8 mouse cellular contexts compared by ENCODE assay signal in genomic region chr9:70847627-70848051, GRCm38 (mm10).
A peak's percentile ranks its signal among the peaks of the same experiment; 100 is the strongest.
DNase-seq lines count a peak whose midpoint lies in the region; ATAC-seq and TF ChIP-seq lines count a peak whose summit lies in the region.

No protein-coding gene starts in this region.

- TF ChIP-seq CTCF in CH12.LX (conservative IDR thresholded peaks at IDR 0.05 in 1 of 2, IDR thresholded peaks at IDR 0.05 in 1 of 2; ENCODE audit: low read depth in 2 of 2, low read length in 2 of 2): no peak
- no peak for TF ChIP-seq CTCF in midbrain, postnatal 0 days (IDR thresholded peaks at IDR 0.05)

- peak; percentile 25 to 46 for DNase-seq in cerebellum, postnatal 10 days
- no peak for DNase-seq in cerebellum, adult 11-12 months
- DNase-seq in CH12.LX (ENCODE audit: extremely low read depth): no peak
- DNase-seq in midbrain, postnatal 0 days (ENCODE audit: low spot score): no peak
- no peak for DNase-seq in cerebellum, postnatal 36 days

- peaks cover 5 to 12% of the 10 kb centered on the region in 2 experiments; a peak in 3 of 4 replicates for H3K4me1 ChIP-seq in CH12.LX (ENCODE audit: control insufficient read depth in 1 of 2, insufficient read depth in 2 of 2)
- peaks cover 8% of the 10 kb centered on the region for H3K4me1 ChIP-seq in limb, embryonic 13.5 days
- H3K4me1 ChIP-seq in midbrain, postnatal 0 days (ENCODE audit: insufficient read depth, low read length): no peaks in the 10 kb centered on the region

- in situ Hi-C loops in CH12.LX (cut with MboI; ENCODE audit: low pct_ligation_motif_present, low pct_unique_long_range_greater_than_20kb, low sequenced_read_pairs): no loop called here

- H3K9ac ChIP-seq in CH12.LX (ENCODE audit: insufficient read depth, low read depth): peak overlapping the region; percentile 20
- H3K9ac ChIP-seq in limb, embryonic 13.5 days: no peak overlapping the region
- H3K9ac ChIP-seq in midbrain, postnatal 0 days (replicated peaks; ENCODE audit: low read length, poor library complexity, severe bottlenecking): no peak overlapping the region

- H3K4me3 ChIP-seq in CH12.LX (replicated peaks in 1 of 3; ENCODE audit: low read depth in 2 of 3, low read length in 2 of 3, poor library complexity in 1 of 3): no peak overlapping the region
- H3K4me3 ChIP-seq in limb, embryonic 13.5 days: no peak overlapping the region; the same call in 1 of the 2 replicates
- no peak overlapping the region for H3K4me3 ChIP-seq in midbrain, postnatal 0 days (ENCODE audit: low read depth, low read length)

- no peak for TF ChIP-seq POLR2A in CH12.LX (IDR thresholded peaks at IDR 0.05; ENCODE audit: low read depth, low read length)

- H3K27ac ChIP-seq in CH12.LX (ENCODE audit: insufficient read depth, low read depth): no peak overlapping the region
- H3K27ac ChIP-seq in limb, embryonic 13.5 days: peak overlapping the region; percentile 28; the same call in 1 of the 2 replicates
- H3K27ac ChIP-seq in midbrain, postnatal 0 days (ENCODE audit: low read depth, low read length): 0 out of 2 replicates have a peak overlapping the region, but pooled peaks have one; percentile 12

- no peak for TF ChIP-seq EP300 in CH12.LX (IDR thresholded peaks at IDR 0.05; ENCODE audit: low read length)

- H3K79me2 ChIP-seq in CH12.LX (replicated peaks; ENCODE audit: control insufficient read depth, extremely low read depth, insufficient read depth, poor library complexity, severe bottlenecking): no peaks in the 10 kb centered on the region

- no peaks in the 10 kb centered on the region for H3K27me3 ChIP-seq in CH12.LX (replicated peaks)
- no peaks in the 10 kb centered on the region for H3K27me3 ChIP-seq in limb, embryonic 13.5 days
- H3K27me3 ChIP-seq in midbrain, postnatal 0 days (ENCODE audit: insufficient read depth, low read length): no peaks in the 10 kb centered on the region

- WGBS in limb, embryonic 13.5 days: 28% methylated on average over 8 of the region's 8 CpGs
- WGBS in midbrain, postnatal 0 days: 49% methylated on average over 8 of the region's 8 CpGs

- H3K9me3 ChIP-seq in CH12.LX (replicated peaks; ENCODE audit: low read length): peaks cover 4% of the 10 kb centered on the region
- no peaks in the 10 kb centered on the region for H3K9me3 ChIP-seq in limb, embryonic 13.5 days
- H3K9me3 ChIP-seq in midbrain, postnatal 0 days (ENCODE audit: low read length): no peaks in the 10 kb centered on the region

- peak; percentile 50 for ATAC-seq in granulocyte monocyte progenitor cell, adult 5-6 weeks (replicated peaks; ENCODE audit: poor library complexity, severe bottlenecking)
- ATAC-seq in limb, embryonic 13.5 days (ENCODE audit: low FRiP score, low read depth): 0 out of 2 replicates have a peak, but pooled peaks have one; percentile 48
- no peak for ATAC-seq in midbrain, postnatal 0 days (ENCODE audit: low FRiP score)
- ATAC-seq in activated CD4-positive, CD25-positive, alpha-beta regulatory T cell, adult 4 months: no peak

- dilution Hi-C loops in CH12.LX (cut with MboI; ENCODE audit: extremely low pct_ligation_motif_present, extremely low pct_unique_long_range_greater_than_20kb, low sequenced_read_pairs): no loop called here

- no peaks in the 10 kb centered on the region for H3K36me3 ChIP-seq in CH12.LX (replicated peaks in 1 of 2; ENCODE audit: control insufficient read depth in 1 of 2, insufficient read depth in 1 of 2, low read length in 1 of 2)
- no peaks in the 10 kb centered on the region for H3K36me3 ChIP-seq in limb, embryonic 13.5 days
- H3K36me3 ChIP-seq in midbrain, postnatal 0 days (ENCODE audit: insufficient read depth, low read length): no peaks in the 10 kb centered on the region

- H3K4me2 ChIP-seq in CH12.LX (ENCODE audit: insufficient read depth, low read depth, poor library complexity, severe bottlenecking): peak overlapping the region; percentile 83
- H3K4me2 ChIP-seq in limb, embryonic 13.5 days (replicated peaks): peak overlapping the region; percentile 41
- no peak overlapping the region for H3K4me2 ChIP-seq in midbrain, postnatal 0 days (ENCODE audit: low read depth, low read length, poor library complexity, severe bottlenecking)

- no peak for TF ChIP-seq RAD21 in CH12.LX (IDR thresholded peaks at IDR 0.05; ENCODE audit: low read depth, low read length)

TF ChIP-seq in CH12.LX, 34 proteins besides CTCF, POLR2A, EP300 and RAD21:
- TF ChIP-seq KAT2A (IDR thresholded peaks at IDR 0.05; ENCODE audit: insufficient replicate concordance, low read length) (no peak), ETS1 (conservative IDR thresholded peaks at IDR 0.05; ENCODE audit: low read depth, low read length) (no peak), MAFK (IDR thresholded peaks at IDR 0.05; ENCODE audit: insufficient replicate concordance, low read length) (no peak), E2F4 (IDR thresholded peaks at IDR 0.05; ENCODE audit: insufficient replicate concordance, low read depth, low read length) (no peak), UBTF (IDR thresholded peaks at IDR 0.05; ENCODE audit: low read depth, low read length) (no peak), ZNF384 (IDR thresholded peaks at IDR 0.05; ENCODE audit: low read depth, low read length) (no peak), SIN3A (IDR thresholded peaks at IDR 0.05; ENCODE audit: low read length) (no peak), ZC3H11A (IDR thresholded peaks at IDR 0.05; ENCODE audit: low read depth, low read length) (no peak), MEF2A (IDR thresholded peaks at IDR 0.05; ENCODE audit: borderline replicate concordance, low read depth, low read length) (no peak), RCOR1 (conservative IDR thresholded peaks at IDR 0.05; ENCODE audit: low read depth, low read length) (no peak), ZKSCAN1 (IDR thresholded peaks at IDR 0.05; ENCODE audit: borderline replicate concordance, low read depth, low read length) (no peak), NELFE (IDR thresholded peaks at IDR 0.05; ENCODE audit: low read depth, low read length) (no peak), NRF1 (IDR thresholded peaks at IDR 0.05; ENCODE audit: low read depth, low read length) (no peak)
TF ChIP-seq in CH12.LX: peak in this region for 0.

Comparison
In these comparisons a context has a peak if more than half of its experiments do, and no peak if none do; other contexts are left out.
1. DNase-seq: peak in cerebellum, postnatal 10 days (2 of 2); none in cerebellum, adult 11-12 months (single experiment), CH12.LX (single experiment), midbrain, postnatal 0 days (single experiment) and cerebellum, postnatal 36 days (0 of 2).
2. ATAC-seq: peak in granulocyte monocyte progenitor cell, adult 5-6 weeks (single experiment) and limb, embryonic 13.5 days (single experiment); none in midbrain, postnatal 0 days (single experiment) and activated CD4-positive, CD25-positive, alpha-beta regulatory T cell, adult 4 months (single experiment).